Mouse (Mus musculus): ENCODE measurements around the gene Tgfbi.

The Tgfbi gene

DNA sequence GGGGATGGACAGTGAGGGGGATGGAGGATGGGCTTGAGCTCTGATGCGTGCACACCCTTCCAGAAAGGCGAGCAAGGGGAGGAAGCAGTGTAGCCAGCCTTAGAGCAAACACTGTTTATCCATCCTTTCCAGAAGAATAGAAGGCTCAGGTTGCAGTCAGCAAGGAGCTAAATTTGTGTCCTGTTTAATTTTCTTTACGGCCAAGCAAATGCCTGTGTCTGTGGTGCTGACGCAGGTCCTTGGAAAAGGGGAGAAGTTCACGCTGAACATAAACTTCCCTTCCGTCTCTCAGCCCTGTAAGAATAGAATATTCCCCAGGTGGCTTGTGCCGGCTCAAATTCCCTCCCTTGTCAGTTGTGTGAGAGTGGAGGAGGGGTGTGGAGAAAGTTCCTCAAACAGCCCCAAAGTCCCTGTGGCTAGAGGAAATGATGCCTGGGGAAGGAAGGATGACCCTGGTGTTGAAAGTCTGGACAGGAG is 24.9 kb downstream of the Tgfbi start:
- no peak for DNase-seq (ENCODE audit: low spot score in 2 of 2)

DNA sequence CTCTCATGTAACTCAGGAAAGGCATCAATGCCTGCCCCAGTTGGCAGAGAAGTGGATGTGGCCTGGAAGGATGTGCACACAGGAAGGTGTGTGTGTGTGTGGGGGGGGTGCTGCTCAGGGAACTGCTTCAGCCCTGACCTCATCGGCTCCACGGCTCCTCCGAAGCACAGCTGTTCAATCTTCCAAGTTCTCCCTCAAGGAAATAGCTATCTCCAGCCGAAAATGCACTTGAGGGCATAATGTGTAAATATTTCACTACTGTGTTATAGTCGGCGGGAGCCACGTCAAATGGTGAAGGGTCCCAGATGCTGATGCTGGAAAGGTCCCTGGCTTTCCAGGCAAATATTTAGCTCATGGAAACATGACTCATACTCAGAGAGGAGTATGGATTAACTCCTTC is 25.6 kb downstream of the Tgfbi start:
- DNase-seq (ENCODE audit: low spot score in 2 of 2), result no peak

DNA sequence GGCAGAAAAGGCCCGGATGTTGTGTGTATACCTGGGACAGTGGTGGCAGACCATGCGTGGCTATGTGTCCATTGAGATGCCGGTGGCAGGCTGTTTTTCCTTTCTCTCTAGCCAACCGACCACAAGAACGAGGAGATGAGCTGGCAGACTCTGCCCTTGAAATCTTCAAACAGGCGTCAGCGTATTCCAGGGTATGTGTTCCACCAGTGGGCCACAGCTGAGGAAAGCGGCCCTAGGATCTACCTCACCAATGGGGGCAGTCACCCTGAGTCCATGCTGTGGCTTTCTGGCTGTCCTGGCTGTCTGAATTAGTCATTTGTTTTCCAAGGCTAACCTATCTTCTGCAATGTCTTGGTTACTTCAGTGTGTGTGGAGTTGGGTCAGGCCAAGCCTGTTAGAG is 27.7 kb downstream of the Tgfbi start:
- DNase-seq (ENCODE audit: low spot score in 2 of 2), result no peak

DNA sequence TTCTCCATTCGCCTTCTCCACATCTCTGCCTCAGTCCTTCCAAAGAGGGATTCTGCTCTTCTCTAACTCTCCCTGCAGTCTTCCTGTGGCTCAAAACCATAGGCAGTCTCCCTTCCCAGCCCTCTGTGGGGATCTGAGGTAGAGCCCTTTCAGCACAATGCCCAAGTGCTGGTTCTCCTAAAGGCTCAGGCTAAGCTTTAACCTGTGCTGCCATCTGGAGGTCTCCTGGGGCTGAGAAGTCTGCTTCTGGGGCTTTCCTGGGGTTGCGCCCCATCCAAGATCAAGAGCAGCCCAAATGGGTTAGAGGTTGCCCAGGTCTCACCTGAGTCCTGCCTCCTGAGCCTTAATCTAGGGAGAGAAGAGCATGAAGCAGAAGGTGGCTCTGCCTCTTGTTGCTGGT is 32.4 kb downstream of the Tgfbi start:
- DNase-seq (ENCODE audit: low spot score in 2 of 2), result peak; percentile 11 to 27

DNA sequence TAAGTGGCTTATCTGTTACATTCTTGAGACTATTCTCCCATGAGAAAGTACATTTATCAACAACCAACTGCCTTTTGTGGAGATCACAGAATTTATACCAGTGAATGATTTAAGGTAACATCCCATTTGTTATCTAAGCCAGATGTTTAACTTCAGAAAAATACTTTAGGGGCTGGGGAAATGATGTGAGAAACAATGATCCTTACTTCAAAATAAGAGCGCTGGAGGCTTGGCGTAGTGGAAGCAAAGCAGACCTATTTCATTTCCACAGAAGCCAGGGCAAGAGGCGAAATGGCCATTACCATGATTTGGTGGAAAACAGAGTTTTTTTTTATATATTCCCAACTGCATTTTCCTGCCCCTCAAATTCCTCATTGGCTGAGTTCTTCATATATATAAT is 34.7 kb downstream of the Tgfbi start:
- no peak for DNase-seq (ENCODE audit: low spot score in 2 of 2)

DNA sequence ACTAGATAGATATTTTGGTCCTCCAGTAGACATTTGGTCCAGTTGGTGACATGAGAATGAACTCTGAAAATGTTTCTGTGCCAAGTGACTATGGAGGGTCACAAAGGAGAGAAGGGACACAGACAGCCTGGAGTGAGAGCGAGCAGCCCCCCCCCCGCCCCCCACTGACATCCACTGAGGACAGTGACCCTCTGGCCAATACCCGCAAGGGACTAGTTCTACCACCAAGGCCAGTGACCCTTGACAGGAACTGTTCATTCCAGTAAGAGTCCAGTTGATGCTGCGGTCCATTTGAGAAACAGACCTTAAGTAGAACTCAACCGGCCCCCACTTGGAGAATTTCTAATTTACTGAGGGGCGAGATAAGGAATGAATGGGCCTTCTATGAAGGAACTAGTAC is 36.4 kb downstream of the Tgfbi start:
- DNase-seq (ENCODE audit: low spot score in 2 of 2), result no peak

DNA sequence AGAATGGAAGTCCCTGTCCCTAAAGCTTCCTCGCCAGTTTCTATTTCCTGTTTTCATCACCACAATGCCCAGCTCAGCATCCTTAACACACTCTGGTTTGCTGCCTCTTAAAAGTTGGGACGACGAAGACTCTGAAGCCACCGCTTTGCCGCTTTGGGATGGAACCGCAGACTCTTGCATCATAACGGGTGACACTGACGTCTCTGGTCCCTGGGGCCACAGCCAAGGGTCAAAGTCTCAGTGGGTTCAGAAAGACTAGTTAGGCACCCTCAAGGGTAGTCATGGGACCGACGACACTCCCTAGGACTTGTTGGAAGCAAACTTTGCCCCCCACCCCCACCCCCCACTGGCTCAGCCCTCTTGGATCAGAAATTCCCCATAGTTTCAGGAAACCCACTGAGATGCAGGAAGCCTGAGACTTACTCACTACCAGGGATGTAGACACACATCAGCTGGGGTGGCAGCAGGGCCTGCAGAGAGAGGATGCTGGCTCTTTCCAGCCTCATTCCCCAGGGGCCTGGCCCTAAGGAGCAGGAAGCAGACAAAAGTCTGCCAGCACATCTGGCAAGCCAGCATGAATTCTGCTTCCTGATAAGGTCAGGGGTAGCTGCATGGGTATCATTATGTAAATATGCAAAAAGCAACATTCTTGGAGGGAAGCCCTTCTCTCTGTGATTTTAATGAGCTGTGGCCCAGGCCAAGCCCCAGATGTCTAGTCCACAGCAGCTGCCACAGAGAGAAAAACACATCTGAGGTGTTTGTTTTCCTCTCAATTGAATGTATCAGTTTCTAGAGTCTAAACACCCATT is 38.5 kb downstream of the Tgfbi start:
- DNase-seq (ENCODE audit: low spot score in 2 of 2), result no peak

DNA sequence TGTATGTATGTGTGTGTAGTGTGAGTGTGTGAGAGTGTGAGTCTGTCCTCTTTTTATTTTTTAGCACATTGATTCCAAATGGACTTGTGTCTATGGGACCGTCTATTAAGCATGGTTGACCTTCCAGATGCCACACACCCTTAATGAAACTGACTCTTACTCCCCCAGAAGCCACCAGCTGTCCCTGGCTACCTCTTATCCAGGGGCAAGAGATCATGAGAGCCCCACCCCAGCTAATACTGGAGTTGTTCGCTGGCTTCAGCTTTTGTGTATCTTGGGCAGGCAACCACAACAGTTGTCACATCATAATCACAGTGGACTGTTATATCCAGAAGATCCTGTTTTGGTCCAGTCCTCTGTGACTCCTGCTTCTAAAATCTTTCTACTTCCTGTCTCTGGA is 40.7 kb downstream of the Tgfbi start:
- DNase-seq (ENCODE audit: low spot score in 2 of 2), result no peak

DNA sequence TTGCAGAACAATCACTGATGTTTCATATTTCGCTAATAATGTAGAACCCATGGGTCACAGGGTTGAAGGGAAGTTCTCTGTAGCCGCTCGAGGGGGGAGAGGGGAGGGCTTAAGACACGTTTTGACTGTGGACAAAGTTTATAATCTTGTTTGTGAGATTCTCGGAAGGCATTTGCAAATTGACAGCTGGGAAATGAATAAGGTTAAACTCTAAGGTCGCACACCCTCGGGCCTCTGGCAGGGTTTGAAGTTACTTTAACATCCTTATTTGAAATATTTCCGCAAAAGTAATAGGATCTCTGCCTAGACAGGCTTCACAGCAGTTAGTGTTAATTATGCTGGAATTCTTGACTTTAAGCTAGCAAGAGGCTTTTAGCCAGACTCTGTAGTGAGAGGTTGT is 43.1 kb downstream of the Tgfbi start:
- DNase-seq (ENCODE audit: low spot score in 2 of 2), result no peak

DNA sequence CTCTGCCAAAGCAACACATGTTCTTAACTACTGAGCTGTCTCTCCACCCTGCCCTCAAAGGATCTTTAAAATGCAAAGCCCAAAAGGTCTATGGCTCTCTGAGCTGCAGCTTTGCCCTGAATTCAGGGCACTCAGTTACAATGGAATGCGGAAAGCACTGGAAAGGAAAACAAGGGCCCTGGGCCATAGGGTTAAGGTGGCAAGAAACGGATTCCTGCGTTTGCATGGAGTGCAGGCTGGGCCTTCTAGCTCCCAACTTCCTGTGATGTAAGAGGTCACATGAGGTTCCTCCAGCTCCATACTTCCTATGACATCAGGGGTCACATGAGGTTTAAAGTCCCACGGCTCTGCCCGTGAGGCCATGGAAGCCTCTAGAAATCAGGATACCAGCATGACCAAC is 44.9 kb downstream of the Tgfbi start:
- no peak for DNase-seq (ENCODE audit: low spot score in 2 of 2)

DNA sequence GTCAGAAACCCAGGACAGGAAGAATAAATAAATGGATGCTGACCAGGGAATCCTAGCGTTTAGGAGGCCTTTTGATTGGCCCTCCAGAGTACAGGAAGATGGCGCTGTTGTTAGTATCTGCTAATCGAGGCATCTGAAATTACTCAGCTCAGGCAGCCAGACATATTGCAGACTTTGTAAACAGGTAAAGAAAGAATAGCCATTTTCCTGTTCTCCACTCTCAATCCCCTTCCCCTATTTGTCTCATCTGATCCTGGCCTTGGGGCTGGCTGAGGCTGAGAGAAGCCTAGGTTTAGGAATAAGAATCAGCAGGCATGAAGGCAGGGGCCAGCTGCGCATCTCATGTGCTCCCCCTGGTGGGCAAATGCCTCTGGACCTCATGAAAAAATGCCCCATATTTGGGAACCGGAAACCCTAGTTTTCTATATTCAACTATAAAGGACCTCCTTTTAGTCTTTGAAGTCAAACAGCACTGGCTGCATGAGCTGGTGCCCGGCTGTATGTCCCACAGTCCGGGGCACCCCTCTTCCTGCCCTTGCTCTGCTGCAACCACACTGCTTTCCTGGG is 48.7 kb downstream of the Tgfbi start:
- DNase-seq (ENCODE audit: low spot score in 2 of 2), result peak; percentile 63 to 65

DNA sequence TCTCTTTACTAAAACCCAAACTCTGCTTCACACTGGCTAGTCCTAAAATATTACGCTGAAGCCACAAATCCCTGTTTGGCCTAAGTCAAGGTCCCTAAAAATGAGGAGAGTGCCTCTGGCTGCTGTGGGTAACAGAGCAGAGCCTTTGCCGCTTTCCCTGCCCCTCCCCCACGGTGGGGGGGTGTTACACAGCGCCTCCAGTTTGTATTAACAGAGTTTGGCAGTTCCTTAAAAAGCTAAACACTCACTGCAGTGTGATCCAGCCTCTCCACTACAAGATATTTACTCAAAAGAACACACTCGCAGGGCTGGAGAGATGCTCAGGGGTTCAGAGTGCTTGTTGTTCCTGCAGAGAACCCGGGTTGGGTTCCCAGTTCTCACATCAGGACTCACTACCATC is 49.6 kb downstream of the Tgfbi start:
- no peak for DNase-seq (ENCODE audit: low spot score in 2 of 2)

DNA sequence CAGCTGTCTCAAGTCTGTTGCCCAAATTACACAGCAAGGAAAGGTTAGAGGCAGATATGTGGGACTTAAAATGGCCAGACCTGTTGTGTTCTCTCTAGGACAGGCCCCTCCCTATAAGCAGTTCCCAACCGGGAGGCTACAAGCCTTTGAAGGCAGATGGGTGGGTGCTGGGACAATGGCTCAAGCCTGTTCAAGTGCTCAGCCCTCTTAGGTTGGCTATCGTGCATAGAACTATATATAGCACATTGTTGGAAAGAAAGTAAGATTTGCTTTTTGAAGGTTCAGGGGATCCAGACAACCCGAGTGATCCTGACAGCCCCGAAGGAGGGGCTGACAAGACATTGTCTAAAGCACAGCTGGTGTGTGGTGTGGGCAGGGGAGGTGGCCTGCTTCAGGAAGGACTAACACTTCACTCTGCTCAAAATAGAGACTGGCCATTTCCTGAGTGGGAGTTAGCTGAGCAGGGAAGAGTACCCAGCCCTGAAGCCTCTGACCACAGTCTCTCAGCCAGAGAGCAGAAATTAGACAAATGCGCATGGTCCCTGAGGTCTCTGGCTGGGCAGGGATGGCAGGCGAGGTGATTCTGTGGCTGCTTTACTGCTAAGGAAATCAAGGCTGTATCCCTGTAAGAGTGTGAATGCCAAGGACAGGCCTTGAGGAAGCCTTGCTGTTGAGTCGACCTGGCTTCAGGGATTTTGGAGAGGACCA is 52.7 kb downstream of the Tgfbi start:
- DNase-seq (ENCODE audit: low spot score in 2 of 2), result no peak

DNA sequence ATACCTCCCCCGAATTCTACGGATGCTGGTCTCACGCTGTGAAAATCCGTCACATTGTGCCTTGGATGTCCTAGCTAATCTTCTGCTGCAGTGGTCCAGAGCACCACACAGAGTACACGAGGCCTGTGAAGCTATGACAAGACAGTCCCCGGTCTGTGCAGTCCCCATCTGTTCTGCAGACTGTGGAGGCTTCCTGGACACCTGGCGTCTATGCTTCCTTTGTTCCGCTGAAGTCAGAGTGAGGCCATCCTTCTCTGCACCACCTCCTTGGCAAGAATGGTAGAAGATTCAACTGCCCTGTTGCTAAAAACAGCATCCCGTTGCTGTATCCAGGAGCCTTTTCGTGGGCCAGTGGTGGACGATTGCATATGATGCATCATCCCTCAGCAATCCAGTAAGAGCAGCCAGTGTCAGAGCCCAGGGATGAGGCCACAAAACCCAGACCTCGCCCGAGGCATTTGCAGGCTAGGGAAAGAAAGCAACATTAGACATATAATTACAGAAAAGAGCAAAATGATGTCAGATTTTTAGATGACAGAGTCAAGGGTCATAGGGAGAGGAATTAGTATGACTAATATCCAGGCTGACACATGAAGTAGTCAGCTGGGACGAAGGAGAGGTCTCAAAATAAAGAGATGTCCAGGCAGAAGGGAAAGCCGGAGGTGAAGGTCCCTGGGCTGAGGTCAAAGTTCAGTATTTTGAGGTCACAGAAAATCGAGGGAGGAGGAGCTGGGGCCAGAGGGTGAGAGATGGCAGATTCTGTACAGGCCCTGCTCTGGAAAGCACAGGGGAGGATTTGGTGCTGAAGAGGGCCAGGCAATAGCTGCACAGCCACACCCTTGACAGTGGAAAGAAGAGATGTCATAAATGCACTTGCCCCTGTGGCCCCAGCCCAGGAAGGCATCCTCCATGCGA is 55.2 kb downstream of the Tgfbi start:
- DNase-seq (ENCODE audit: low spot score in 2 of 2), result no peak

DNA sequence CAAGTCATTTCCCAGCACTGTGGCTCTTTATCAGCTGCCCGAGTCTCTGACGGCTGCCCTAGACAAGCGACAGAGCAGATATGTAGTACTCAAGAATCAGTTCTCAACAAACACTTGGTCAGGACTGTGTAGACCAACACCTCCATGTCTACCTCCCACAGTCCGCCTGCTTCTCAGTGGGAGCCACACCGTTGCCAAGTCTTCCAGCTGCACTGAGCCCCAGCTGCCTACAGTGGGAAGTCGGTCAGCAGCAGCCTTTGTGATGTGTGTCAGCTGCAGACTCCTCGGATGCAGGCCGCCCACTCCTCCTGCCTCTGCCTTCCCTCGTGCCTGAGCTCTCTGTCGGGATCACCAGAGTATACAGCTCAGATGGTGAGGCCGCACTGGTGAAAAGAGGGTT is 61.9 kb downstream of the Tgfbi start:
- no peak for DNase-seq (ENCODE audit: low spot score in 2 of 2)

DNA sequence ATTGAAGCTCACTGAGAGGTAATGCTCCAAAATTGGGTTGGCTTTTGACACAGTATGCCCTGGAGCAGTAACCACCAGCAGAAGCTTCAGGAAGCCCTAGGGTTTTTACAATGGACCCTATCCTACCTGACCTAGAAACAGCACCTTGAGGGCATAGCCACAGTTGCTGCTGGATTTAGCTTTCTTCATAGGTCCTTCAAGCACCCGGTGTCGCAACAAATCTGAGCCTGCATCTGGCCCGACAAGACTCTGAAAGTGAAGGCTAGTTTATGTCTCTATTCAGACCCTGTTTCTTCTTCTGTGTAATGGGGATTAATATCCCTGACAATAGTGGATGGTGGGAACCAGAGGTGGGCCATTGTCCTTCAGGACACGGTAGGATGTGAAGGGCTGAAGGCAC is 68.4 kb downstream of the Tgfbi start:
- DNase-seq (ENCODE audit: low spot score in 2 of 2), result no peak

DNA sequence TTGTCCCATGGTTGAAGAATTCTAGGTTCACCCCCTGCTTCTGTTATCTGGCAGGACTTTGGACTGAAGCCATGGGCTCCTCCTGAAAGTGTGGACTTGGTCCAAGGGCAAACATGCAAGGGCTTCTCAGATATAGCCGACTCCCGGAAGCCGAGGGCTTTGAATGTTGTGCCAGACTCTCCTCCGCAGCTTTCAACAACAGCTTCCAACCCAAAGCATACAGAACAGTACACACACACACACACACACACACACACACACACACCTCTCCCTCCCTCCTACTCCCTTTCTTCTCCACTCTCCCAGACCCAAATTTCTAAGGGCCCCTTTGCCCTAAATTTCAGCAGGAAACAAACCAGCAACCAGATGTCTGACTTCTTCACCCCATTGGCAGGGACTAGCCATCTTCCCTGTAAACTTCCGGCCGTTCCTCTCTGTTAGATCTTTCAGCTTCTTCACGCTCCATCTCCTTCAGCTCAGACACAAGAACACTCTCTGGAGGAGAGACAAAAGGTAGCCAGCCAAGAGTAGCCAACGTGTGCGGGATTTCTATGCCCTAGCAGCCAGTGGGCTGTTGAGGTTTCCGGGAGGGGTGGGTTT is 69.0 kb downstream of the Tgfbi start:
- DNase-seq (ENCODE audit: low spot score in 2 of 2), result no peak

DNA sequence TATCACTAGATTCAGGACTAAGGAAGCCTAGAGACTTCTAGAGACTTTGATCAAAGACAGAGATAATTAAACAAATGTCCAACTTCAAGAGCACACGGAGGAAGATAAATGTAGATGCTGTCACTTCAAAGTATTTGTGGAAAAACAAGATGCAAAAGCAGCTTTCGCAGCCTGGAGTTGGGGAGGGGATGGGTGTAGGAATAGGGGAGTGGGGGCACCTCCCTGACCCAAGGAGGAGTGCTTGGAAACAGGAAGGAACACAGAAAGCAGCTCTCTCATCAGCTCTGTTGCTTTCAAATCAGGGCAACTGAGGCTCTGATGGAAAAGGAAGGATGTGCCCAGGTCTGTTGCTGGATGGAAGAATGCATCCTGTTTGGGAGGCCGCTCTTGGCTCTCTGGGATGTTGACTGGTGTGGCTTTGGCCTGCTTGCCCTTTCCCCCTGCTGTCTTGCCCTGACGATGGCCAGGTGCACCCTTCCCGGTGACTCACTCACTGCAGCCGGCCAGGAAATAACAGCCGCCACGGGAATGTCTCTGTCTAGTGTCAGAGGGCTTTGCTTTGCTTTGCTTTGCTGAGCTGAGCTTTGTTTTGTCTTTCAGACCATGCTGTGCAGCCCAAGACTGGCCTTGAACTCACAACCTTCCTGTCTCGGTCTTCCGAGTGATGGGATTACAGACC is 69.6 kb downstream of the Tgfbi start:
- no peak for DNase-seq (ENCODE audit: low spot score in 2 of 2)

DNA sequence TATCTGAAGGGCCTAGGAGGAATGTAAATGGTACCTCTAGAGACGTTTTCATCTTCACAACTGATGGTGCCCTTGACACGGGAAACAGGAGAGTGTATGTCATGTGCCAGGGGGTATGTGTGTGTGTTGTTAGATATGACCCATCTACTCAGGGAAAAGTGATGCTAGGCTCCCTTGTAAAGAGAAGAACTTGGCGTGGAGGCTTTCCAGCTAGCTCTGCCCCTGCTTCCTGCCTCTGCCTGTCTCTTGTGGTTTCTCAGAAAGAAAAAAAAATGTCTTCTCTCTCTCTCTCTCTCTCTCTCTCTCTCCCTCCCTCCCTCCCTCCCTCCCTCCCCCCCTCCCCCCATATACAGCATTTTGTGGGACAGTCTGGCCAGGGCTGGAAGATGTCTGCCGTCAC is 72.6 kb downstream of the Tgfbi start:
- no peak for DNase-seq (ENCODE audit: low spot score in 2 of 2)

DNA sequence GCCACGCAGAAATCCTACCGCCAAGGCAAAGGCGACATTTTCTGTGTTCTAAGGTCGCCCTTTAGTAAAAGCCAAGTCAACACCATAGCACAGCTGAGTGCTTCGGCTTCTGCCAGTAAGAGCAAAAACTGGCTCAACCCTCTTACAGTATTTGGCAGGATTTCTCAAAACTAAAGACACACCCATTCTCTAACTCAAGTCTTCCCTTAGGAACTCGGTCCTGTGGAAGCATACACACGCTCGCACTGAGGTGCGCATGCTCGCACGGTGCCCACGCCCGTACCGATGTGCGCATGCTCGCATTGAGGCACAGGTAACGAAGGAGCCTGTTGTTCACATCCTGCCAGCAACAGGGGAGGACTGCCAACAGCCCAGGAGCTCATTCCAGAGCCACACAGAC is 73.0 kb downstream of the Tgfbi start:
- DNase-seq (ENCODE audit: low spot score in 2 of 2), result peak in 1 of 2 experiments; percentile 14

DNA sequence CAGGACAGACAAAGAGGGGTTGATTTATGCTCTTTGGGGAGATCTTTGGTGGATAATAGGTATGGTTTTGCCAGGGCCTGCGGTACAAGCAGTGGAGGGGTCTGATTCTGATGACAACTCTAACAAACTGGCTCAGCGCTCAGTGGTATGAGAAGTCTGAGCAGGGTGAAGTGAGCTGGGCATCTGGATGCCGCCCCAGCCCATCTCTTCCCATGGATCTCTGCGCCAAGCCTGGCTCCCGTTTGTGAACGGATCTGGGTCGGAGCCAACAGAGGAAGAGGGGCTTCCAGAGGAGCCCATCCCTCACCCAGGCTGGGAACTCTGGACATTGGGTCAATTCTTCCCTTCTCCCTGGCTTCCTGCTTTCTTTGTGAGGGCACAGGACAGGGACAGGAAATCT is 74.0 kb downstream of the Tgfbi start:
- DNase-seq (ENCODE audit: low spot score in 2 of 2), result no peak
